Mouse (Mus musculus) cerebellum, adult 2 months (tissue): ENCODE results near the gene Stil.

Experiments used
- CTCF ChIP-seq: fragments of 200-500 bp; IDR thresholded peaks from 2 replicates; pipeline ENCODE4 v1.5.1; 2011; ENCODE audit warnings: low read depth, mild to moderate bottlenecking, control low read depth, low read length, moderate library complexity, borderline replicate concordance; ENCODE audit not compliant: insufficient read depth
- POLR2A ChIP-seq: fragments of 200-500 bp; IDR thresholded peaks from 2 replicates; pipeline ENCODE4 v1.6.1; 2011; ENCODE audit warnings: low read length, control low read depth, borderline replicate concordance; ENCODE audit not compliant: insufficient read depth

DNA sequence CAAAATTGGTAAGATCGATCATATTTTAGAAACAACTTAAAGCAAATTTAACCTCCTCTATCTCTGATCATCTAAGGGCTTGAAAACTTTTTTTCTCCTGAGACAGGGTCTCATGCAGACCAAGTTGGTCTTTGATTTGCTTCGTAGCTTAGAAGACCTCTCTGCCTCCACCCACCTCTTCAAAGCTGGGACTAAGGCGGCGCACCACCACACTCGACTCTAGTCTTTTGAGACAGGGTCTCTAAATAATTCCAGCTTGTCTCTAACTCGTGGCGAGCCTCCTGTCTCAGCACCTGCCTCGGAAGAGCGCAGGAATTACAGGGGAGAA lies 550 bp upstream of the Stil start:
- TF ChIP-seq CTCF (no peak), POLR2A (no peak)
